Mouse (Mus musculus) hindbrain, embryonic 15.5 days (tissue): ENCODE measurements around the gene Tbc1d10a. TPM values are rescaled to one million over a fixed set of nuclear protein-coding genes. Genes with fewer than 3 reads are reported as not detected.

Source experiments
- ATAC-seq: fragments of 200-750 bp; cut with Nextera tagmentation; 2 replicates; pipeline ENCODE4 v1.8.0; 2017; ENCODE audit warnings: low read depth, moderate number of reproducible peaks, moderate TSS enrichment; ENCODE audit not compliant: low FRiP score
- H3K27ac ChIP-seq: fragments of 300-500 bp; sonication (generic); replicated peaks from 2 replicates; pipeline ENCODE4 v1.5.1; 2015; ENCODE audit warnings: mild to moderate bottlenecking, inconsistent platforms
- H3K27me3 ChIP-seq: fragments of 300-500 bp; sonication (generic); 2 replicates; pipeline ENCODE4 v1.6.1; 2015; ENCODE audit warnings: control low read depth, inconsistent platforms
- H3K36me3 ChIP-seq: fragments of 300-500 bp; sonication (generic); 2 replicates; pipeline ENCODE4 v1.6.1; 2015; ENCODE audit warnings: control low read depth, inconsistent platforms
- H3K4me1 ChIP-seq: fragments of 300-500 bp; sonication (generic); replicated peaks from 2 replicates; pipeline ENCODE4 v1.6.1; 2015; ENCODE audit warnings: control low read depth, inconsistent platforms
- H3K4me2 ChIP-seq: fragments of 300-500 bp; sonication (generic); 2 replicates; pipeline ENCODE4 v1.6.1; 2015; ENCODE audit warnings: moderate library complexity, mild to moderate bottlenecking, inconsistent platforms
- H3K4me3 ChIP-seq: fragments of 300-500 bp; sonication (generic); 2 replicates; pipeline ENCODE4 v1.5.1; 2015; ENCODE audit warnings: mild to moderate bottlenecking, inconsistent platforms
- H3K9ac ChIP-seq: fragments of 300-500 bp; sonication (generic); 2 replicates; pipeline ENCODE4 v1.6.1; 2015; ENCODE audit warnings: inconsistent platforms
- H3K9me3 ChIP-seq: fragments of 300-500 bp; sonication (generic); 2 replicates; pipeline ENCODE4 v1.6.1; 2016; ENCODE audit warnings: control low read depth, inconsistent platforms
- WGBS: fragments of 180-500 bp; shearing (Covaris S2); methylation state at CpG from one replicate; pipeline ENCODE4 v1.1.7; 2015; 5-methylcytosine and 5-hydroxymethylcytosine counted together
- polyA plus RNA-seq: library from polyadenylated mRNA; unstranded; fragments of >200 nt; fragmentation: Nextera tagmentation; extraction: Ambion mirVana; gene quantifications from 2 replicates; pipeline ENCODE4 v1.2.1, GENCODE M21; 2015

The Tbc1d10a gene
- polyA plus RNA-seq, 1 experiment from 2014 or later, result 38.1 TPM

DNA sequence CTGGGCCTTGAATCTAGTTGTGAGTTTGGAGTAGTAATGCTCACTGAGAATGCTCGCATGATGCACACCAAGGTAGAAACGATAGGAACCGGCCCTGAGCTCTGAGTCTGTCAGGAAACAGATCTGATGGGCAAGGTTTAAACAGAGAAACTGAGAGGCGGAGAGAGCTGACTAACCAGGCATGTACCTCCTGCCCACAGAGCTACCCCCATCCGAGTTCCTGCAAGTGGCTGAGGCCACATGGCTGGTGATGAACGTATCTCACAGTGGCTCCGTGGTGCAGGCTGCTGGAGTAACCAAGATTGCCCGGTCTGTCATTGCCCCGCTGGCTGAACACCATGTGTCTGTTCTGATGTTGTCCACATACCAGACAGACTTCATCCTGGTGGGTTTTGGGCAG lies 33.3 kb downstream of the Tbc1d10a start:
- peaks cover 20% of the 10 kb centered on the region for H3K27me3 ChIP-seq
- peaks cover 13% of the 10 kb centered on the region for H3K4me1 ChIP-seq
- ATAC-seq, result no peak
- H3K36me3 ChIP-seq, result peaks cover 3% of the 10 kb centered on the region; the same call in 1 of the 2 replicates
- no peaks in the 10 kb centered on the region for H3K9me3 ChIP-seq
- no peak overlapping the region for H3K27ac ChIP-seq
- no peak overlapping the region for H3K9ac ChIP-seq
- WGBS, result 64% methylated on average over 9 of the region's 9 CpGs
- no peak overlapping the region for H3K4me3 ChIP-seq
- no peak overlapping the region for H3K4me2 ChIP-seq

DNA sequence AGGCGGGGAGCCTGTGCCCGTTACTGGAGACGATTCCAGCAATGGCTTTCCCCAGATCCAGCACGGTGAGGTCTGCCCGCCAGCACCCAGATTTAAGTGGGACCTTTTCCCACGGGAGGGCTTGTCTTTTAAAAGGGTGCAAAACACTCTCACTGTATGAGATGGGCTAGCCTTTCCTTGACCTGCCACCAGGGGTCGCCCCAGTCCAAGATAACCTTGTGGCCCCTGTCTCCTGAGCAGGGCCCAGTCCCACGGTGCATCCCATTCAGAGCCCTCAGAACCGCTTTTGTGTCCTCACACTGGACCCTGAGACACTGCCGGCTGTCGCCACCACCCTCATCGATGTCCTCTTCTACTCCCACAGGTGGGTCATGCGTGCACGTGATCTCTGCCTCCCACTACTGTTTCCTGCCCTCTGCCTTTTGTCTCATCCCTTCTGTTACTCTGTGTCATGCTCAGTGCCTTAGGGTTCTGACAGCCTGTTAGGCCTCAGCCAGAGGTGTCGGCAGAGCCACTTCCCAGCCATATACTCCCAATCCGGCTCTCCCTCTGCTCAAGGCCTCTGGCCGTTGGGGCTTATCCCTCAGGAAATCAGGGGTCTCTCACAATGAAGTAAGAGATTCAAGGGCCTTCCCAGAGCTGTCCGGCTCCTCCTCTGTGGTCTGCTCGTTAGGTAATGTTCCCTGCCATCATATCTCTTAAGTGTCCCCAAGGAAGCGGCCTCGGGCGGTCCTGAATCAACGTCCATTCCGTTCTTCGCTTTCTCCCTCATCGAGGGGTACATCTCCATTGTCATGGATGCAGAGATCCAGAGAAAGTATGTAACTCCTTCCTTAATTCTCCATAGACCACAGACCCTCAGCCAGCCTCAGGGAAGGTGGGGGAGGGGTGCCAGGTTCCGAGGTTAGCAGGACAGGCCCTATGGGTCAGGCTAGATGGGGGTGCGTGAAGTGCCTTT lies 34.1 kb downstream of the Tbc1d10a start:
- no peak overlapping the region for H3K27ac ChIP-seq
- 51% methylated on average over 28 of the region's 28 CpGs for WGBS
- peaks cover 20% of the 10 kb centered on the region for H3K27me3 ChIP-seq
- H3K4me3 ChIP-seq, result no peak overlapping the region
- H3K9me3 ChIP-seq, result no peaks in the 10 kb centered on the region
- no peak overlapping the region for H3K9ac ChIP-seq
- no peak for ATAC-seq
- peaks cover 13% of the 10 kb centered on the region for H3K4me1 ChIP-seq
- no peaks in the 10 kb centered on the region for H3K36me3 ChIP-seq
- no peak overlapping the region for H3K4me2 ChIP-seq

DNA sequence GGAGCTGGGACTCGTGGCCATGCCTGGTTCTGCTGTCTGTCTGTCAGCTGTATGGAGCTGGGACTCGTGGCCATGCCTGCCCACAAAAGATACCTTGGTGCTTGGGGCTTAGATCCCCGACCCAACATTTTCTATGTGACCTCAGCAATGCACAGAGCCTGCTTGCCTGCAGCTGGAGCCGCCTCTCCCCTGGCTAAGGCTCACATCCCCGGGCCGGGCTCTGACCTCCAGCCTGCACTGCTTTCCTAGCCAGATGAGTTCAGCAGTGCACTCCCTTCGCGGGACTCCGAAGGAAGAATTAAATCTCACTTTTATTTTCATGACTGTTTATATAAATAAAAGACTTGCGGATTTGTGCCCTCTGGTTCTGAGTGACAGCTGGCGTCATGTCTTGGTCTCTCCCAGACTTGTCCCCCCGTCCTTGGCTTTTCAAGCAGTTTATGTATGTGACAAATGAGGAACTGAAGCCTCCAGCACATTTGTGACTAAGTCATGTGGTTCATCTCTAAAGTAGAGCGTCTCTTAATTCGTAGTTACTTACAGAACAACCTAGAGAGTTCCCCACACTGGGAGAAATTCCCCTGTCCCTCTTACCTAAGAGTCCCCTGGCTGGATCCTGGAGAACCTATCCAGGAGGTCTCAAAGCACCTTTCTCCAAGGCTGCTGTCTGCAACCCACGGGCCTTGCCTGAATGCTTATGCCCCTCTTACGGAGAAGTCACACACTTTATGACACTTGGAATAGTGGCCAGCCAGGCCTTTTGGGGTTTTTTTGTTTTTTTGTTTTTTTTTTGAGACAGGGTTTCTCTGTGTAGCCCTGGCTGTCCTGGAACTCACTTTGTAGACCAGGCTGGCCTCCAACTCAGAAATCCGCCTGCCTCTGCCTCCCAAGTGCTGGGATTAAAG lies 35.7 kb downstream of the Tbc1d10a start:
- Histone ChIP-seq H3K9ac (no peak overlapping the region), H3K4me1 (peaks cover 13% of the 10 kb centered on the region), H3K9me3 (no peaks in the 10 kb centered on the region), H3K27ac (no peak overlapping the region), H3K4me3 (no peak overlapping the region), H3K4me2 (no peak overlapping the region), H3K36me3 (no peaks in the 10 kb centered on the region), H3K27me3 (peaks cover 20% of the 10 kb centered on the region)
- WGBS, result 78% methylated on average over 17 of the region's 17 CpGs
- ATAC-seq, result no peak

DNA sequence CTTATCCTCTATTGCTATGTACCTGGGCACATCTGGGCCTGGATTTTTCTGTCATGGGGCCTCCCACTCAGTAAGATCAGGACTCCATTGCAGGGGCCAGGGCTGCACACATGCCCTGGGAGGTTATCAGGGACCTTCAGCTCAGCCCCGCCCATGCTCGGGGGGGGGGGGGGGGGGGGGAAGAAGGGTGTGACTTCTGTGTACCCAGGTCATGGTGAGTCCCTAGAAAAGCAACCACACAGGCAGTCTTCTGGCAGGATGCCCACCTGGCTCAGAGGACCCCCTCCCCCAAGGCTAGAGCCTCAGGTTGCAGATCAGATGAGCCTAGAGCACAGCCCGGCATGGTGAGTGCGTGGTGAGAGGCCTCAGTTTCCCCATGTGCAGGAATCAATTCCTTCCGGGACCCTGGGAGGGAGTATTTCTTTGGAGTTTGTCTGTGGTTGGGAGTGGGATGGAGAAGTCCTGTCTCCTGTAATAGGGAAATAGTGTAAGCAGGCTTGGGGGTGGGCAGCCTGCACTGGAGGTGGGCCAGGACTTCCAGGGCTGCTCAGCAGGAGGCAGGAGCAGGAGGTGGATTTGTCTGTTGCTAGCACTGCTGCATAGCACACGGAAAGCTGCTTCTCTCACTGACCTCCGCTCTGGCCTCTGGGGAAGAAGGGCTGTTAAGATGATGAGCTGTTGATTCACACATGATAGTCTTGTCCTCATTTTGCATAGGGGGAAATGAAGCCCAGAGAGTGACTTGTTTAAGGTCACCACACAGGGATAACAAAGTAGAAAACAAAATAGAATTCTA lies 37.0 kb downstream of the Tbc1d10a start:
- no peak overlapping the region for H3K27ac ChIP-seq
- H3K4me3 ChIP-seq, result no peak overlapping the region
- no peaks in the 10 kb centered on the region for H3K36me3 ChIP-seq
- ATAC-seq, result no peak
- no peaks in the 10 kb centered on the region for H3K9me3 ChIP-seq
- H3K4me1 ChIP-seq, result peaks cover 4% of the 10 kb centered on the region; the same call in 1 of the 2 replicates
- H3K27me3 ChIP-seq, result peaks cover 8% of the 10 kb centered on the region; the same call in 1 of the 2 replicates
- WGBS, result 29% methylated on average over 7 of the region's 7 CpGs
- no peak overlapping the region for H3K9ac ChIP-seq
- no peak overlapping the region for H3K4me2 ChIP-seq

DNA sequence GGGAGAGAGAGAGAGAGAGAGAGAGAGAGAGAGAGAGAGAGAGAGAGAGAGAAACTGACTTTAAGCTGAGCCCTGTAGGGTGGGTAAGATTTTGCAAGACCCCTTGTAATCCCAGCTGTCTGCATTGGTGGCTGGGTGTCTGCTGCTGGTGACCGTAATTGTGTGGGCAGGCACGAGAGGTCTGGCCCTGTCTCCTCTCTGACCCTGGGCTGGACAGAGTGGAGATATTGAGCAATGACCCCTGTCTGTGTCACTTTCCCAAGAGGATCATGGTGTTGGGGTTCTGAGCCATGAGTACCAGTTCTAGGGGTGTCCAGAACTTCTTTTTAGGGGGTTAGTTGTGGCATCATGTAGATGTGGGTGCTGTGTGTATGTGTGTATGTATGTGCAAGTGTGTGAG lies 37.6 kb downstream of the Tbc1d10a start:
- no peaks in the 10 kb centered on the region for H3K9me3 ChIP-seq
- WGBS, result 62% methylated on average over 2 of the region's 2 CpGs
- no peaks in the 10 kb centered on the region for H3K4me1 ChIP-seq
- H3K27ac ChIP-seq, result no peak overlapping the region
- H3K36me3 ChIP-seq, result no peaks in the 10 kb centered on the region
- H3K4me3 ChIP-seq, result no peak overlapping the region
- ATAC-seq, result no peak
- H3K4me2 ChIP-seq, result no peak overlapping the region
- 0 out of 2 replicates have a peak, but pooled peaks cover 2% of the 10 kb centered on the region for H3K27me3 ChIP-seq
- H3K9ac ChIP-seq, result no peak overlapping the region

DNA sequence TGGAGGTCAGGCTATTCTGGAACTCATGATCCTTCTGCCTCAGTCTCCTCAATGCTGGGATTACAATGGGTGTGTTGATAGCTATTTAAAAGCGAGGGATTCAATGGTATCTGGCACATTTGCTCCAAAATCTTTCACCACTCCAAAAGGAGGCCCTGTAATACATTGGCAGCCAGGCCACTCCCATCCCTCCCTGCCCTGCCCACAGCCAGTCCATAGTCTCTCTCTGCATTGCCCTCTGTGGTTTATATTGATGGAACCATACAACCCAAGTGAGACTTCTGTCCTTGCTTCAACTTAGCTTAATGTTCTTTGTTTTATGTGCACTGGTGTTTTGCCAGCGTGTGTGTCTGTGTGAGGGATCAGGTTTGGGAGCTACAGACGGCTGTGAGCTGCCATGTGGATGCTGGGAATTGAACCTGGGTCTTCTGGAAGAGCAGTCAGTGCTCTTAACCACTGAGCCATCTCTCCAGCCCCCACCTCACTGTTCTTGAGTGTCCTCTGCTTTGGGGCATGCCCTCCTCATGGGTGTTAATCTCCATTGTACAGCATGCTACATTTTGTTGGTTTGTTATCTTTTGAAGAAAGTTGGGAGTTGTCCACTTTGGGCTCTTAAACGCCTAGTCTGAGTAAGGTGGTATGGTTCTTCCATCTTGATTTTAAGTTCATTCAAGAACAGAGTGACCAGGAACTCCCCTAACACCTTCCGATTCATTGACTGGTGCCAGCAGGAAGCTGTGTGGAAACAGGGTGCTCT lies 40.2 kb downstream of the Tbc1d10a start:
- Histone ChIP-seq H3K27me3 (no peaks in the 10 kb centered on the region), H3K9me3 (no peaks in the 10 kb centered on the region), H3K9ac (no peak overlapping the region), H3K4me3 (no peak overlapping the region), H3K4me1 (no peaks in the 10 kb centered on the region), H3K4me2 (no peak overlapping the region), H3K27ac (no peak overlapping the region), H3K36me3 (no peaks in the 10 kb centered on the region)
- no peak for ATAC-seq
- 85% methylated on average over 5 of the region's 5 CpGs for WGBS

DNA sequence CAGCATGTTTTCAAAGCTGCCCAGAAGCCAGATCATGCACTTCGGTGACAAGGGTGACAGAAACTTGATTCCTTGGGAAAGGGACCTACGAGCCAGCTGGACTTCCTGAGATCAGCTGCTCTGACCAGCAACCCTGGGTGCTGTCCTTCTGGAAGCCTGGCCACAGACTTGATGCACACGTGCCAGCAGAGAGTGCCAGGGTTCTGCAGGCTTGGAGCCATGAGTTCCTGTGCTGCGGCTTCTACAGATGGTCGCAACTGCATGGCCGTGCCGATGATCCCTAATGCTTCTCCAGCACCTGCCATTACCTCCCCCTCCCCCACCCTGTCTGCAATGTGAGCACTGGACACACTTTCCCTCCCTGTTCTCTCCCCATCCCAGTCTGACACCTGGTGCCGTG lies 41.9 kb downstream of the Tbc1d10a start:
- Histone ChIP-seq H3K27ac (no peak overlapping the region), H3K4me1 (no peaks in the 10 kb centered on the region), H3K4me3 (no peak overlapping the region), H3K36me3 (no peaks in the 10 kb centered on the region), H3K9me3 (no peaks in the 10 kb centered on the region), H3K4me2 (no peak overlapping the region), H3K9ac (no peak overlapping the region), H3K27me3 (no peaks in the 10 kb centered on the region)
- WGBS, result 41% methylated on average over 8 of the region's 8 CpGs
- 0 out of 2 replicates have a peak, but pooled peaks have one; percentile 59 for ATAC-seq

DNA sequence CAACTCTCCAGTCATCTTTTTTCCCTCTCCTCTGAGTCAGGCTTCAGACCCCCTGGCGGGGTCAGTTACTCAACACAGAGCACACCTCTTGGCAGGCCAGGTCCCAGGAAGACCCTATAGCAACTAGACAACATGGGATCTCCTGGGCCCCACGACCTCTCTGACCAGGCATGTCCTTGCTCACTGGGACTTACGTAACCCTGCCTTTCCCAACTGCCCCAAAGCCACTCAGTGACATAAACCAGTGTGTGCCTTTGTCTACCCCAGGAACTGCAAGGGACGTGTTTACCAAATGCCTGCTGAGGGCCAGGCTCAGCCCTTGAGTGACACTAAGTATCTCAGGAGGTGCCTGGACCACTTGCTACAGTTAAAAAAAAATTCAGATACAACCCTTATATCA lies 43.3 kb downstream of the Tbc1d10a start:
- H3K27me3 ChIP-seq, result no peaks in the 10 kb centered on the region
- no peaks in the 10 kb centered on the region for H3K36me3 ChIP-seq
- ATAC-seq, result no peak
- no peak overlapping the region for H3K4me3 ChIP-seq
- H3K4me1 ChIP-seq, result no peaks in the 10 kb centered on the region
- no peak overlapping the region for H3K27ac ChIP-seq
- H3K9ac ChIP-seq, result no peak overlapping the region
- WGBS, result 77% methylated on average over 4 of the region's 4 CpGs
- H3K9me3 ChIP-seq, result no peaks in the 10 kb centered on the region
- H3K4me2 ChIP-seq, result no peak overlapping the region

DNA sequence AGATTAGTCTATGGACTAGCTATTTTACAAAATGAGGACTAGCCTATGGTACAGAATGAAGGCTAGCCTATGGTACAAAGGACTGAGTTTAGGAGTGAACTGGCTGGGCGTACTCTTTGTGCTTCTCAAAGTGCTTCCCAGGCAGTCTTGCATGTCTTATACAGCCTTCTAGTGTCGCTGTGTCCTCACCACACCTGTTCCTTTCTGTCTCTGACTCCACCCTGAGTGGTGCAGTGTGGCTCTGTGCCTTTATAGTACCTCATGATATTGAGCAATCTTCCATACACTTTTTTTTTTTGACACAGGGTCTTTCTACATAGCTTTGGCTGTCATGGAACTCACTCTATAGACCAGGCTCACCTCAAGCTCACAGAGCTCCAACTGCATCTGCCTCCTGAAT lies 44.8 kb downstream of the Tbc1d10a start:
- ATAC-seq, result no peak
- no peaks in the 10 kb centered on the region for H3K9me3 ChIP-seq
- H3K4me2 ChIP-seq, result no peak overlapping the region
- H3K27me3 ChIP-seq, result no peaks in the 10 kb centered on the region
- H3K4me1 ChIP-seq, result no peaks in the 10 kb centered on the region
- H3K36me3 ChIP-seq, result no peaks in the 10 kb centered on the region
- WGBS, result 93% methylated on average over 2 of the region's 2 CpGs
- H3K4me3 ChIP-seq, result no peak overlapping the region
- H3K9ac ChIP-seq, result no peak overlapping the region
- H3K27ac ChIP-seq, result no peak overlapping the region

DNA sequence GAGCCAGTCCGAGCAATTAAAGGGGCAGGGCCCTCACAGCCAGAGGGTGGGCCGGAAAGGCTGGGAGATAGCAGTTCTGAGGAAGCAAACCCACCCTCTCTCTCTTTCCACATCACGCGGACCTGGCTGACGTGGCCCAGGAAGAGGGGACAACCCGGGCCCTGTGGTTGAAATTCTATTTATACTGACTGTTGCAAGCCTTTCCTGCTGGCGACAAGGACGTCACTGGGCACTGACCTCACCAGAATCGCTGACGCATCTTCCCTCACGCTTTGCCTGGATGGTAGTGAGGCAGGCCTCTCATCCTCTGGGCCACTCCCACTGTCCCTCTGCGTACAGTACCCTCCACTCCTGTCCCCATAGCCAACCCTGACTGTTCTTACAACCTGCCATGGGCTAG lies 46.1 kb downstream of the Tbc1d10a start:
- Histone ChIP-seq H3K27ac (no peak overlapping the region), H3K9ac (no peak overlapping the region), H3K4me2 (no peak overlapping the region), H3K4me1 (no peaks in the 10 kb centered on the region), H3K27me3 (no peaks in the 10 kb centered on the region), H3K4me3 (no peak overlapping the region), H3K9me3 (no peaks in the 10 kb centered on the region), H3K36me3 (no peaks in the 10 kb centered on the region)
- WGBS, result 75% methylated on average over 12 of the region's 12 CpGs
- ATAC-seq, result no peak

DNA sequence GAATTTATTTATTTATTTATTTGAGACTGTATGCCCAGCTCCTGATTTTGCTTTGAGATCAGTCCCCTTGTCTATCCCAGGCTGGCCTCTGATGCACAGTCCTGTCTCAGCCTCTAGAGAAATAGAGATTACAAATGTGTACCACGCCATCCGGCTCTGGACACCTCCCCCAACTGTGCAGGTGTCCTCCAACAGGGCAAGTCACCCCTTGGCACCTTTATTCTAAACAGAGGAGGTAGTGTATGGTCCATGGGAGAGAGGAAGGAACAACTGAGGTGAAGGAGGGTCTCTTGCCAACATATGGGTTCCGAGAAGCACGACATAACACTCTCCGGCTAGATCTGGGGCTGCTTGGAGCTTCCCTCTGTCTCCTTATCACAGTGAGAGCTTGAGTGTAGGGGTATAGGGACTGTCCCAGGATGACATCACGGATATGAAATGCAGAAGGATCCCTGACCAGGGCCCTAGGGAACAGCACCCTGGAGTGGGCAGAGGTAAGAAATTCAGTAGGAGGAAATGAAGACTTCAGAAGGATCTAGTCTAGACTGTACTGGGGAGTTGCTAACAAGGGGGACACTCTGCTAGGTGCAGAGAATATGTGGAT lies 48.6 kb downstream of the Tbc1d10a start:
- Histone ChIP-seq H3K4me2 (no peak overlapping the region), H3K9ac (no peak overlapping the region), H3K4me1 (no peaks in the 10 kb centered on the region), H3K4me3 (no peak overlapping the region), H3K27me3 (no peaks in the 10 kb centered on the region), H3K27ac (no peak overlapping the region), H3K9me3 (no peaks in the 10 kb centered on the region), H3K36me3 (no peaks in the 10 kb centered on the region)
- no peak for ATAC-seq
- 88% methylated on average over 6 of the region's 6 CpGs for WGBS
